Mouse (Mus musculus): ENCODE results near the gene Tbx15. TPM values are rescaled to one million over a fixed set of nuclear protein-coding genes. Genes with fewer than 3 reads are reported as not detected.

Gene Tbx15
- polyA plus RNA-seq, 1 experiment from 2014 or later = 1.4 TPM

- peak; percentile 38 for DNase-seq (ENCODE audit: extremely low spot score, low spot score)
- H3K4me3 ChIP-seq = no peak overlapping the region
- no peaks in the 10 kb centered on the region for H3K9me3 ChIP-seq
- H3K27ac ChIP-seq = no peak overlapping the region
- H3K36me3 ChIP-seq (replicated peaks) = no peaks in the 10 kb centered on the region
- under 1% methylated on average over 20 of the region's 20 CpGs for WGBS
- peaks cover 100% of the 10 kb centered on the region for H3K27me3 ChIP-seq (ENCODE audit: poor library complexity, severe bottlenecking)
- peaks cover 25% of the 10 kb centered on the region for H3K4me1 ChIP-seq
Measured at GRCm38 (mm10) chr3:99239301-99240045, 708 bp upstream of the Tbx15 start.

DNA sequence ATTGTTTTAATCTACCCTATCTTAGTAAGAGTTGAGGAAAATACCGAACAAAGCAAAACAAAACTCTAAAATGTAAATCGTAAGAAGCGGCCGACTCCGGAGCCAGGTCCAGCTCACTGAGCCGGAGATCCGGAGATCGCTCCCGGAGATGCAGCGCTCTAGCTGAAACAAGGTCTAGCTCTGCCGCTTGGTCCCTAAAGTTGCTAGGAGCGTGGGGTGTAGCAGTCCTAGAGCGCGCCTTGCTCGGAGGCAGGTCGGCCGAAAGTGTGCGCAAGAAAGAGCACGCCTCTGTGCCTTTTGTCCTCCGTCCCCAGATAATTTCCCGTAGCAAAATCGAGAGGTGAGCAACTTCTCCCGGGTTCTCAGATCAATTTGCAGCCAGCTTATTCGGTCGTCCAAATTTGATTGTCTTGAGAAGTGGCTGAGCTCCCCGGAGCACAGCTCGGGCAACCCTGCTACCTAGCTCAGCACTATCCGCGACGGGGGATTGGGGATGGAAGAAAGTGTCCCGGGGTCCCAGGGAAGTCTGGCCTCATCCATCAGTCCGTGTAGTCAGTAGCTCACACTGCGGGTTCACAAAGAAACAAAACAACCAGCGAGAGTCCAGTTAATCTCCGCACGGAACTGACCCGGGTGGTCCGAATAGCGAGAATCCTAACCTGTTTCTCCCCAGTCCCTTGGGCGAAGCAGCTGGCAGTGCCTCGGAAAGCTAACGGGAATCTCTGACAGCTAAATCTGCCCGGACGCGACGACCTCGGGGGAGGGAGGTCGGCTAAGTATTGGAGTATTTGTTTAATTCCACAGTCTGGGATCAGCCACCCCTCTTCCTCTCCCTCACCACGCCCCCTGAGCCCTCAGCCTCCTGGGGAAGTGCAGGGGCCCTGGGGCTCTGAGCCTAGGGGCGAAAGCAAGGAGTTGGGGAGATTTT lies 894 bp downstream of the Tbx15 start:
- peak; percentile 60 for DNase-seq (ENCODE audit: extremely low spot score, low spot score)
- Histone ChIP-seq H3K36me3 (replicated peaks) (no peaks in the 10 kb centered on the region), H3K27ac (no peak overlapping the region), H3K4me3 (peak overlapping the region; percentile 34), H3K4me1 (peaks cover 15% of the 10 kb centered on the region), H3K27me3 (ENCODE audit: poor library complexity, severe bottlenecking) (peaks cover 100% of the 10 kb centered on the region), H3K9me3 (no peaks in the 10 kb centered on the region)
- whole genome bisulfite sequencing = under 1% methylated on average over 50 of the region's 50 CpGs

GRCm38 (mm10) chr3:99242481-99242880 lies 2.3 kb downstream of the Tbx15 start:
- WGBS = 3% methylated on average over 8 of the region's 8 CpGs
- H3K27ac ChIP-seq = no peak overlapping the region
- no peak for DNase-seq (ENCODE audit: extremely low spot score, low spot score)
- no peak overlapping the region for H3K4me3 ChIP-seq
- H3K27me3 ChIP-seq (ENCODE audit: poor library complexity, severe bottlenecking) = peaks cover 100% of the 10 kb centered on the region
- H3K9me3 ChIP-seq = no peaks in the 10 kb centered on the region
- peaks cover 15% of the 10 kb centered on the region for H3K4me1 ChIP-seq
- H3K36me3 ChIP-seq (replicated peaks) = no peaks in the 10 kb centered on the region

DNA sequence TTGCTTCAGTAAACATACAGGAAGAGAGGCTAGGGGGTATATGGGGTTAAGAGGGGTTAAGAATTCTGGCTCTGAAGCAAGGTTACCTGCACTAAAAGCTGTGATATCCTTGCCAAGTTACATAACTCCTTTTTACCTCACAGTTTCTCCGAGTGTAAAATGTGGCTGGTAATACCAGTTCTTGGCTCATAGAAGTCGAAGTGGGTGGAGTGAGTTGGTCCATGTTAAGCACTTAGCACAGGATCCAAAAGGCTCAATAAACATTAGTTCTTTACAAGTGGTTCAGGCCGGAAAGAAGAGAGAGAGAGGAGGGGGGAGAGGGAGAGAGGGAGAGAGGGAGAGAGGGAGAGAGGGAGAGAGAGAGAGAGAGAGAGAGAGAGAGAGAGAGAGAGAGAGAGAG lies 5.2 kb downstream of the Tbx15 start:
- no peak overlapping the region for H3K4me3 ChIP-seq
- 21% methylated on average over 3 of the region's 3 CpGs for WGBS
- no peak for DNase-seq (ENCODE audit: extremely low spot score, low spot score)
- H3K4me1 ChIP-seq = peaks cover 28% of the 10 kb centered on the region
- no peak overlapping the region for H3K27ac ChIP-seq
- H3K9me3 ChIP-seq = no peaks in the 10 kb centered on the region
- H3K27me3 ChIP-seq (ENCODE audit: poor library complexity, severe bottlenecking) = peaks cover 100% of the 10 kb centered on the region
- no peaks in the 10 kb centered on the region for H3K36me3 ChIP-seq (replicated peaks)

- Histone ChIP-seq H3K9me3 (no peaks in the 10 kb centered on the region), H3K27ac (no peak overlapping the region), H3K4me1 (peaks cover 17% of the 10 kb centered on the region), H3K4me3 (no peak overlapping the region), H3K36me3 (replicated peaks) (no peaks in the 10 kb centered on the region), H3K27me3 (ENCODE audit: poor library complexity, severe bottlenecking) (peaks cover 100% of the 10 kb centered on the region)
- 41% methylated on average over 3 of the region's 3 CpGs for WGBS
- DNase-seq (ENCODE audit: extremely low spot score, low spot score) = no peak
Measured at GRCm38 (mm10) chr3:99246629-99247028, 6.4 kb downstream of the Tbx15 start.

- WGBS = under 1% methylated on average over 4 of the region's 4 CpGs
- Histone ChIP-seq H3K4me3 (no peak overlapping the region), H3K27me3 (ENCODE audit: poor library complexity, severe bottlenecking) (peaks cover 100% of the 10 kb centered on the region), H3K4me1 (peaks cover 20% of the 10 kb centered on the region), H3K27ac (no peak overlapping the region), H3K36me3 (replicated peaks) (no peaks in the 10 kb centered on the region), H3K9me3 (no peaks in the 10 kb centered on the region)
- no peak for DNase-seq (ENCODE audit: extremely low spot score, low spot score)
Measured at GRCm38 (mm10) chr3:99247586-99247985, 7.4 kb downstream of the Tbx15 start.

DNA sequence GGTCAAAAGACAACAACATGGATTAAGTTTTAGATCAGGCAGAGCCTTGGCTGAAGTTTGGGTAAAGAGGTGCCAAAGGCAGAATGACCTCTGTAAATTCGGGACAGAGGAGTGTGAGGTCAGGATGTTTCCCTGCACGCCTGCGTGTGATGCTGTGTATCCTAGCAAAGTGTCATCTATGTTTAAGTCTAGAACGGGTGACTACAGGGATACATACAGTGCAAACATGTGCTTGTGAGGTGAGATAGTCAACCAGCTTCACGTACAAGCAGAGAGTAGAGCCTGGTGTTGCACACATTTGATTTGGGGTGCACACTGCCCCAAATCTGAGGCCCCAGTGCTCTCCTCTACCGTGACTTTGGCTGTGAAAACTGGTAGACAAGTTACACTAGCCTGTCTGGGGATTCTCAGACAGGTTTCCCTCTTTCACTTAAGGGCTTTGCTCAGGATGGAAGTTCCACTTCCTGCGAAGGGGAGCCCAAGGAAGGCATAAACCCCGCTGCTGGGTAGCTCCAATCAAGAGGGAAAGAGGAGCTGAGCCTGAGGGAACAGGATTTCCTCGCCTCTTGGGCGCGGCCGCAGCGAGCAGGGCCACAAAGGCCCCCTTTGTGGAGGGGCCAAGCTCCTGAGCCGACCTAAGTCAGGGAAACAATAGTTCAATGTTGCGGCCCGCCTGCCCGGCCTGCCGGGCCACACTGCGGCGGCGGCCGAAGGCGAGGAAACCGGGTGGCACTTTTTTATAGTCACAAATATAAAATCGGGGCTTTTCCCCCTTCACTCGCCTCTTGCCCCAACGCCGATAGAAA lies 8.0 kb downstream of the Tbx15 start:
- peak; percentile 57 for DNase-seq (ENCODE audit: extremely low spot score, low spot score)
- under 1% methylated on average over 28 of the region's 28 CpGs for WGBS
- Histone ChIP-seq H3K27me3 (ENCODE audit: poor library complexity, severe bottlenecking) (peaks cover 100% of the 10 kb centered on the region), H3K9me3 (no peaks in the 10 kb centered on the region), H3K36me3 (replicated peaks) (no peaks in the 10 kb centered on the region), H3K27ac (no peak overlapping the region), H3K4me1 (peaks cover 24% of the 10 kb centered on the region), H3K4me3 (peak overlapping the region; percentile 14; the same call in 1 of the 2 replicates)

GRCm38 (mm10) chr3:99248831-99249550 lies 8.8 kb downstream of the Tbx15 start:
- peak; percentile 42 for DNase-seq (ENCODE audit: extremely low spot score, low spot score)
- Histone ChIP-seq H3K4me3 (no peak overlapping the region), H3K4me1 (peaks cover 32% of the 10 kb centered on the region), H3K27me3 (ENCODE audit: poor library complexity, severe bottlenecking) (peaks cover 100% of the 10 kb centered on the region), H3K27ac (no peak overlapping the region), H3K9me3 (no peaks in the 10 kb centered on the region), H3K36me3 (replicated peaks) (no peaks in the 10 kb centered on the region)
- under 1% methylated on average over 25 of the region's 25 CpGs for WGBS

- H3K4me1 ChIP-seq = peaks cover 37% of the 10 kb centered on the region
- no peak overlapping the region for H3K4me3 ChIP-seq
- H3K27me3 ChIP-seq (ENCODE audit: poor library complexity, severe bottlenecking) = peaks cover 100% of the 10 kb centered on the region
- no peak overlapping the region for H3K27ac ChIP-seq
- no peak for DNase-seq (ENCODE audit: extremely low spot score, low spot score)
- 1% methylated on average over 11 of the region's 11 CpGs for WGBS
- H3K9me3 ChIP-seq = no peaks in the 10 kb centered on the region
- no peaks in the 10 kb centered on the region for H3K36me3 ChIP-seq (replicated peaks)
Measured at GRCm38 (mm10) chr3:99249551-99249870, 9.3 kb downstream of the Tbx15 start.

- no peak overlapping the region for H3K27ac ChIP-seq
- peak; percentile 49 for DNase-seq (ENCODE audit: extremely low spot score, low spot score)
- no peak overlapping the region for H3K4me3 ChIP-seq
- peaks cover 38% of the 10 kb centered on the region for H3K4me1 ChIP-seq
- H3K36me3 ChIP-seq (replicated peaks) = no peaks in the 10 kb centered on the region
- WGBS = 0% methylated on average over 6 of the region's 6 CpGs
- peaks cover 100% of the 10 kb centered on the region for H3K27me3 ChIP-seq (ENCODE audit: poor library complexity, severe bottlenecking)
- no peaks in the 10 kb centered on the region for H3K9me3 ChIP-seq
Measured at GRCm38 (mm10) chr3:99249906-99250305, 9.7 kb downstream of the Tbx15 start.

DNA sequence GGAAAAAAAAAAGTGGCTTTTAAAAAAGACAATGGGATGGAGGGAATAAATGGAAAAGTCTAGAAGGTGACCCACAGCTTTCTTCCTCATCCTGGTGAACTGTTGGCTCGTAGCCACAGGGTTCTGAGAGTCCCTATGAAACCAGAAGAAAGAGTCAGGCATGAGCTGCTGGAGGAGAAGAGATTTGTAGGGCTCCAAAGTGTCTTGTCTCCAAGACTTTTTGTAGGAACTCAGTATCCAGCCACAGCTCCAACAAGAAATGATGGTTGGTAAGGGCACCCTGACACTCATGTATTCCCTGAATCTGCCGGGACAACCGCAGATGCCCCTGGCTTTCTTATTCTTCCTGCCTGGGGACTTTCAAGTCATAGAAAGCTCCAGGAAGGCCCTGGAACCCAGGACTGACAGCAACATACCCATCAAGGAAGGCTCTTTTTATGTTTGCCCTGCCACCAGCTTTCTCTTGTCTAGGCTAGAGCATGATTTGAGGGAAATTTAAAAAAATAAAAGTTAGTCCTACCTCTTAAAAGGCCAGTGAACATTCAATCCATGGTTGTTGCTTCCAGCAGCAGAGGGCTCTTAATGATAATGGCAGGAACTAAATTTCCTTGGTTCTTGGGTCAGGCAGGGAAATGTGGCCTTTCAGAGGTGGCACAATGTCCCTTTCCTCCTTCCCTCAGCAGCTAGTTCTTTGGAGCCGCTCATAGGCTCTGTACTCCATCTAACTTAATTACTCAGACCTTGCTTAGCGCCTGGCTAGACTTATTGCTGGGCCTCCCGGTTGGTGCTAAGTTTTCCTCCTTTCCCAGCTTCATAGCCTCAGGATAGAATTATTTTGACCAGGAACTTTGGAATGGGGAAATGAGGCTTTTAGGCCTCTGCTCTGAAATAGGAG lies 11.3 kb downstream of the Tbx15 start:
- 7% methylated on average over 6 of the region's 6 CpGs for whole genome bisulfite sequencing
- no peak for DNase-seq (ENCODE audit: extremely low spot score, low spot score)

More for the DNA sequence above, 11.3 kb downstream of the Tbx15 start:
- no peak overlapping the region for H3K27ac ChIP-seq
- no peaks in the 10 kb centered on the region for H3K9me3 ChIP-seq
- no peak overlapping the region for H3K4me3 ChIP-seq
- H3K27me3 ChIP-seq (ENCODE audit: poor library complexity, severe bottlenecking) = peaks cover 100% of the 10 kb centered on the region
- peaks cover 43% of the 10 kb centered on the region for H3K4me1 ChIP-seq
- no peaks in the 10 kb centered on the region for H3K36me3 ChIP-seq (replicated peaks)
